Mouse (Mus musculus) stomach, postnatal 0 days (tissue): ENCODE measurements at regions not wholly inside any gene's neighbourhood (a gene's known extent, or its start where the extent isn't known, plus 50 kb on each side); places are given as distances from the start of the nearest gene placed in this dataset.

Experiments used
- CTCF ChIP-seq: IDR thresholded peaks from 2 replicates; pipeline ENCODE4 v1.5.1; 2016; ENCODE audit warnings: antibody characterized with exemption, low read depth, mild to moderate bottlenecking, moderate library complexity
- EP300 ChIP-seq: optimal IDR thresholded peaks from 2 replicates; pipeline ENCODE3; 2016; ENCODE audit warnings: antibody characterized with exemption

DNA sequence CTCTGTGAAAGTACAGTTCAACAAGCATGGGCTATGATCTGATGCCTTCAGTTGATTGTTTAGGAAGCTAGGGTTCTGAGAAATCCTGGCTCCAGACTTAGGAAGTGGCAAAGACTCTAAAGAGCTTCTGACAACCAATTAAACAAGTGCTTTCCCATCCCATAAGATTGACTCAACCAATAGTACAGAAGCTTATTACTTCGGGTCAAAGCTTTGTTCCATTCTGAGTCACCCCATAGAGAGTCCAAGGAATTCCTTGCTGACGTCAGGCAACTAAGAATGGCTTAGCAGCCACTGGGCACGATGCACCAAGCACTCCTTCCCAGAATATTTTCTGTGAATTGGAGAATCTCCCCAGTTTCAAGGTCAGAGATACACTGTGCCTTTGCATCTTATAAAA, 59.0 kb upstream of the Ntm start:
- TF ChIP-seq CTCF: no peak
- no peak for TF ChIP-seq EP300
